Mouse (Mus musculus) heart, embryonic 15.5 days (tissue): ENCODE measurements around the gene Fkbp15. TPM values are rescaled to one million over a fixed set of nuclear protein-coding genes. Genes with fewer than 3 reads are reported as not detected.
A peak's percentile ranks its signal among the peaks of the same experiment; 100 is the strongest.

ENCODE experiments used
- ATAC-seq: fragments of 200-750 bp; cut with Nextera tagmentation; replicated peaks from 2 replicates; pipeline ENCODE4 v1.8.0; 2017; ENCODE audit warnings: low read depth, moderate TSS enrichment; ENCODE audit not compliant: insufficient number of reproducible peaks, insufficient read depth, low FRiP score
- H3K27ac ChIP-seq: fragments of 300-500 bp; sonication (generic); 2 replicates; pipeline ENCODE4 v1.5.1; 2015; ENCODE audit warnings: mild to moderate bottlenecking, inconsistent platforms
- H3K27me3 ChIP-seq: fragments of 300-500 bp; sonication (generic); 2 replicates; pipeline ENCODE4 v1.6.1; 2015; ENCODE audit warnings: inconsistent platforms
- H3K36me3 ChIP-seq: fragments of 300-500 bp; sonication (generic); 2 replicates; pipeline ENCODE4 v1.6.1; 2015; ENCODE audit warnings: mild to moderate bottlenecking, inconsistent platforms
- H3K4me1 ChIP-seq: fragments of 300-500 bp; sonication (generic); replicated peaks from 2 replicates; pipeline ENCODE4 v1.6.1; 2015; ENCODE audit warnings: inconsistent platforms
- H3K4me2 ChIP-seq: fragments of 300-500 bp; sonication (generic); 2 replicates; pipeline ENCODE4 v1.6.1; 2015; ENCODE audit warnings: inconsistent platforms, mild to moderate bottlenecking, moderate library complexity
- H3K4me3 ChIP-seq: fragments of 300-500 bp; sonication (generic); 2 replicates; pipeline ENCODE4 v1.5.1; 2015; ENCODE audit warnings: mild to moderate bottlenecking, inconsistent platforms
- H3K9ac ChIP-seq: fragments of 300-500 bp; sonication (generic); 2 replicates; pipeline ENCODE4 v1.6.1; 2015; ENCODE audit warnings: mild to moderate bottlenecking, inconsistent platforms
- H3K9me3 ChIP-seq: fragments of 300-500 bp; sonication (generic); replicated peaks from 2 replicates; pipeline ENCODE4 v1.6.1; 2016; ENCODE audit warnings: inconsistent platforms
- WGBS: fragments of 180-500 bp; shearing (Covaris S2); methylation state at CpG from one replicate; pipeline ENCODE4 v1.1.7; 2015; ENCODE audit warnings: mixed read lengths; 5-methylcytosine and 5-hydroxymethylcytosine counted together
- polyA plus RNA-seq: library from polyadenylated mRNA; unstranded; fragments of >200 nt; fragmentation: Nextera tagmentation; extraction: Ambion mirVana; gene quantifications from 2 replicates; pipeline ENCODE4 v1.2.1, GENCODE M21; 2015

Gene Fkbp15
- polyA plus RNA-seq, 1 experiment from 2014 or later, result 15.2 TPM

DNA sequence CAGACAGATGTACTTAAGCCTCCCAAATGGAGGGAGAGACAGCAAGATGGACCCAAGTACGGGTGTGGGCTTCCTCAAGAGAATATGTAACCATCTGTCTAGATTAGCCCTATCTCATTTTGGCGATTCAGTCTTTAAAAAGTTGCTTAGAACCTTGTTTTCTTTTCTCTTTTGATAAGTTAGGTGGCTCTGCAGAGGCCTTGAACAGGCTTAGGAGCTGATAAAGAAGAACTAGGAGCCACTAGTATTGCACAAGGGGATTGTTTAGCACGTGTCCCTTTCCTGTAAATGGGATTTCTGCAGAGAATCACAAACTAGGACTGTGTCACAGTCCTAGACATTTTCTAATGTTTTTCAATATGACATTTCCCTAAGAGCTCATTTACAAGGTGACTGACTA, 8.7 kb upstream of the Fkbp15 start:
- no peak overlapping the region for H3K27ac ChIP-seq
- no peak for ATAC-seq
- no peak overlapping the region for H3K4me3 ChIP-seq
- H3K9me3 ChIP-seq, result no peaks in the 10 kb centered on the region
- 27% methylated on average over 3 of the region's 3 CpGs for WGBS
- no peak overlapping the region for H3K4me2 ChIP-seq
- H3K4me1 ChIP-seq, result peaks cover 29% of the 10 kb centered on the region
- no peaks in the 10 kb centered on the region for H3K36me3 ChIP-seq
- H3K27me3 ChIP-seq, result no peaks in the 10 kb centered on the region
- H3K9ac ChIP-seq, result no peak overlapping the region

DNA sequence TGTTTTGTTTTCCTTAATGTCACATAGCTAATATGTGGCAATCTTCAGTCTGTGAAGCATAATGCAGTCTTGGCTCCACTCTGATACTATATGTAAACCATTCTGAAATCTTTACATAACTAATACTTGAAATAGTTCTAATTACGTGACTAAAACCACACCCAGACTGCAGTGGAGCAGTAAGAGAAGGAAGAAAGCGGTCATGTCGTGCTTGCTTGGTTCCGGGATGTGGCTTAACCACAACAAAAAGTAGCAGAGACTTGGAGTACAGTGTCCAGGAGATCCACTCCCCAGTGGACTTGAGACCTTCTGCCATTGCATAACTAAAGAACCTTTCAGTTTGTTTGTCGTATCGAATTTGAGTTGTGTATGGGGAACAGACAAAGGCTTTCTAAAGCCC, 7.2 kb upstream of the Fkbp15 start:
- Histone ChIP-seq H3K36me3 (no peaks in the 10 kb centered on the region), H3K27me3 (no peaks in the 10 kb centered on the region), H3K27ac (no peak overlapping the region), H3K9me3 (no peaks in the 10 kb centered on the region), H3K9ac (no peak overlapping the region), H3K4me2 (no peak overlapping the region), H3K4me1 (peaks cover 25% of the 10 kb centered on the region), H3K4me3 (no peak overlapping the region)
- WGBS, result 86% methylated on average over 6 of the region's 6 CpGs
- no peak for ATAC-seq

DNA sequence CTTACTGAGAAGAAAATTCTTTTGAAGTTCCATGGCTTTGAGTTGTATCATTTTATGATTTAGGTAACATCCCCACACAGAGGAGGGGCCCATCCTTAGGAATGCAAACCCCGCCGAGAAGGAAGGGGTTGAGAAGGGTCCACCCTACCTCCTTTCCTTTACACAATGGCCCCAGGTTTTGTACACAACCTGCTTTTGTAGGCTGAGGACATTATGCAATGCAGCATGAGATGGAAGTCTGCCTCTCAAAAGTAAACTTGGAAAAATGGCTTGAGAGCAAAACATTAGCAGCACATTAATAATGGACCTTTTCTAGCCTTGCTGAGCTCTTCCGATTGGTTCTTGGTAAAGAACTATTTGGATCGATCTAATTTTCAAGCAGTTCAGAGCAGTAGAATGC, 5.9 kb upstream of the Fkbp15 start:
- no peak for ATAC-seq
- H3K4me3 ChIP-seq, result no peak overlapping the region
- no peaks in the 10 kb centered on the region for H3K27me3 ChIP-seq
- no peaks in the 10 kb centered on the region for H3K9me3 ChIP-seq
- no peak overlapping the region for H3K27ac ChIP-seq
- peaks cover 25% of the 10 kb centered on the region for H3K4me1 ChIP-seq
- H3K4me2 ChIP-seq, result no peak overlapping the region
- whole genome bisulfite sequencing, result 77% methylated on average over 4 of the region's 4 CpGs
- no peak overlapping the region for H3K9ac ChIP-seq
- no peaks in the 10 kb centered on the region for H3K36me3 ChIP-seq

DNA sequence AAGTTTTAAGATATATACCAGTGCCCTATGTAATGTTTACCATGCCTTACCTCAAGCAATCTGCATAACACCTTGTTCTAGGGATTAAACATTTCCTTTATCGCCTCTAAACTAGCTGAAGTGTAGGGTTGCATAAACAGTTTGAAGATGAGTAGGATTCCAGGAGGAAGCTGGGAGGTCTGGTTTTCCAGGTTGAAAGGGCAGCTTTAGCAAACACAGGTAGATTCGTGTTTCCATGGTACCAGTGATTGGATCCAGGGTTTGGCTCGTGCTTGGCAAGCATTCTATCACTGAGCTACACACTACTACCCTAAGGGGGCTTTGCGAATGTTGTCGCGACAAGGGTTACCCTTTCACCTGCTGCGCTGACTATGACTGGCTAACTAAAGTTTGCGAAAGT, 4.0 kb upstream of the Fkbp15 start:
- no peak overlapping the region for H3K27ac ChIP-seq
- no peak overlapping the region for H3K4me3 ChIP-seq
- 85% methylated on average over 8 of the region's 8 CpGs for WGBS
- H3K9me3 ChIP-seq, result no peaks in the 10 kb centered on the region
- peaks cover 20% of the 10 kb centered on the region for H3K4me1 ChIP-seq
- no peaks in the 10 kb centered on the region for H3K36me3 ChIP-seq
- no peak overlapping the region for H3K9ac ChIP-seq
- H3K27me3 ChIP-seq, result no peaks in the 10 kb centered on the region
- H3K4me2 ChIP-seq, result no peak overlapping the region
- no peak for ATAC-seq

DNA sequence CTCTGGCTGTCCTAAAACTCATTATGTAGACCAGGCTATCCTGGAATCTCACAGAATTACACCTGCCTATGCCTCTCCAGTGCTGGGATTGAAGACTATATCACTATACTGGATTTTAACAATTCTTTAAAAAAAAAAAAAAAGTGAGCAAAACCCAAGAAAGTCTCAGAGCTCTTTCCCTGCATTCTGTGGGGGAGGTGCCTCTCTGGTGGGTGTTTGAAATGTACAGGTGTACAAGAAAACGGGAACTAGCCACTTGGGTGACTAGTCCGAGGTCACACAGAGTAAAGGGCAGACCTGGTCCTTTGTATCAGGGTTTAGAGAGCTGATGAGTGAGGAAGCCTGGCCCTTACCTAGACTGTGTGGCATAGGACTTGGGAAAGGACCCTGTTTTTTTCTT, 2.1 kb upstream of the Fkbp15 start:
- 74% methylated on average over 2 of the region's 2 CpGs for WGBS

DNA sequence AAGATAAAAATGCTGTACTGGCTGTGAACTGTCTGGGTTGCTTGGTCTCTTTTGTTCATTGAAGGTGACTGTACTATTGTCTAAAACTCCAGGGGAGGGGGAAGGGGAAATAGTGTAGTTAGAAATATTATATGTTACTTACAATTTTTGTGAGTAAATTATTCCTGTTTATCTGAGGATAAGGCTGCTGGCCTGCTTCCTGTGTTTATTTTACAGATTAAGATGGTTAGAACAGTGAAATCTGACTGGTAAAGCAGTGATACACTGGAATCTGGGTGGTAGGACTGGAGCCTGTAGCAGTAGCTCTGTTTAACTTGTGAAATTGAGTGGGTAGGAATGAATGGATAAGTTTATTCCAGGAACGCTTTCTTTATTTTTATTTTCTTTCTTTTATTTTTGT, 1.6 kb upstream of the Fkbp15 start:
- H3K4me3 ChIP-seq, result peak overlapping the region; percentile 70
- no peak for ATAC-seq
- 84% methylated on average over 1 of the region's 1 CpGs for WGBS
- H3K4me1 ChIP-seq, result peaks cover 17% of the 10 kb centered on the region
- no peaks in the 10 kb centered on the region for H3K9me3 ChIP-seq
- H3K9ac ChIP-seq, result peak overlapping the region; percentile 68; the same call in 1 of the 2 replicates
- 0 out of 2 replicates have a peak overlapping the region, but pooled peaks have one; percentile 17 for H3K27ac ChIP-seq
- H3K4me2 ChIP-seq, result peak overlapping the region; percentile 66
- no peaks in the 10 kb centered on the region for H3K27me3 ChIP-seq
- H3K36me3 ChIP-seq, result no peaks in the 10 kb centered on the region

More for the DNA sequence above, 2.1 kb upstream of the Fkbp15 start:
- no peak overlapping the region for H3K4me2 ChIP-seq
- H3K27me3 ChIP-seq, result no peaks in the 10 kb centered on the region
- no peak for ATAC-seq
- H3K4me1 ChIP-seq, result peaks cover 17% of the 10 kb centered on the region
- no peaks in the 10 kb centered on the region for H3K36me3 ChIP-seq
- no peak overlapping the region for H3K4me3 ChIP-seq
- H3K9ac ChIP-seq, result no peak overlapping the region
- H3K9me3 ChIP-seq, result no peaks in the 10 kb centered on the region
- no peak overlapping the region for H3K27ac ChIP-seq

DNA sequence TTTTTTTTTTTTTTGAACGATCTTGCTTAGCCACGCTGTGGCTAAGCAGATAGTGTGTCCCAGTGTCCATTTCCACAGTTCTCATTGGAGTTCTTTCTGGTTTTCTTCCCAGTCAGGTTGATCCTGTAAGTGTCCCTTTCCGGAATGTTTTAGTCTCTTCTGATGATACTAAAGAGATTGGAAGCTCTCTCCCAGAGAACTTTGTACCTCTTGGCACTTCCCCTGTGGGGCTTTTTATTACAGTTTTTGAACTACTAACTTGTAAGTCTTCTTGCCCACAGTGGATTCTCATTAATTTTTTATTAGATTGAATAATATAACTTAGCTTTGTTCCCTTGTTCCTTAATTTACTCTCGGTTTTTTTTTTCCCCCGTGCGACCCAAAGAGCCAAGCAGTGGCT, 1.2 kb upstream of the Fkbp15 start:
- ATAC-seq, result no peak
- Histone ChIP-seq H3K4me2 (peak overlapping the region; percentile 66), H3K9me3 (no peaks in the 10 kb centered on the region), H3K4me1 (peaks cover 17% of the 10 kb centered on the region), H3K4me3 (peak overlapping the region; percentile 70), H3K9ac (peak overlapping the region; percentile 68), H3K27me3 (no peaks in the 10 kb centered on the region), H3K27ac (0 out of 2 replicates have a peak overlapping the region, but pooled peaks have one; percentile 81), H3K36me3 (no peaks in the 10 kb centered on the region)
- WGBS, result 15% methylated on average over 6 of the region's 6 CpGs

DNA sequence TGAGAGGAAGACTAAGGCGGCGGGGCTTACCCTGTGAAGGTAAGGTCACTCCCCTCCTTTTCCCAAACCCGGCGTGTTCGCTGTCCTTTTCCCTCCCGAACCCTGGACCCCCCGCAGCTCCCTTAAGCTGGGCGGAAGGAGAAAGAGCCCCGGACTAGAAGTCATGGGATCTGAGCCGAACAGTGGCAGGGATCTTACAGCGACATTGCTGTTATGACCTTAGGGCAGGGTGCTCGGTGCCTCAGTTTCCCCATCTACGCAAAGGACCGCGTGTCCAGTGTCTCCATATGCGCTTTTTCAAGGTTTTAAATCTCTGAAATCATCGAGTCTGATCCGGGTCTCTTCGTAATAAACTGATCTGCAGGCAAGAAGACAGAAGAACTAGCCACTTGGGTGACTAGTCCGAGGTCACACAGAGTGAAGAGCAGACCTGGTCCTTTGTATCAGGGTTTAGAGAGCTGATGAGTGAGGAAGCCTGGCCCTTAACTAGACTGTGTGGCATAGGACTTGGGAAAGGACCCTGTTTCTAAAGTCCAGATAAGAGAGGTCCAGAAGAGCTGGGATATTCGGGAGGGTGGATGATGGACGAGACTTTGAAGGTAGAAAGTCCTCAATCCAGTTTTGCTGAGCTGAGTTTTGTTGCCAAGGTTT, 582 bp upstream of the Fkbp15 start:
- no peak; the same call in 1 of the 2 replicates for ATAC-seq
- Histone ChIP-seq H3K9me3 (no peaks in the 10 kb centered on the region), H3K4me1 (peaks cover 17% of the 10 kb centered on the region), H3K27ac (peak overlapping the region; percentile 81), H3K4me2 (peak overlapping the region; percentile 66), H3K36me3 (no peaks in the 10 kb centered on the region), H3K4me3 (peak overlapping the region; percentile 70), H3K27me3 (no peaks in the 10 kb centered on the region), H3K9ac (peak overlapping the region; percentile 68)
- 0% methylated on average over 22 of the region's 22 CpGs for WGBS

DNA sequence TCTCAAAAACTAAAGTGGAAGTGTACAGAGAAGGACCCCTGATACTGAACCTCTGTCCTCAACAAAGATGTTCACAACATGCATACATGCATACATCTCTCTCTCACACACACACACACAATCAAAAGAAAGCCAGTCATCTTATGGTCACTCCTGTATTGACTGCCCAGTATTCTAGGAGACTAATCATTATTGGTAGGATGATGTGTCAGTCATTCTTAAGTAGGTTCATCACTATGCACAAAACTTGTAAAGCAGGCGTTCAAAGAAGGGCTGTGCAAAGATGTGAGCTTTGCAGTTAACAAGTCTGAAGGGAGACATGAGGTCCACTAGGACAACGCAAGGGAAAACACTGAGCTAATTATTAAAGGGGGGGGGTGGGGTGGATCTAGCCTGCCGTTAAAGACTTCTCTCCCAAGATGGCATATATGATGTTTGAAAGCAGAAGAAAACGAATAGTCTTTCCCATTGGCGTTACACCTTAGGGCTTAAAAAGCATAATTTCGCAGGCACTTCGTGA, 1.0 kb downstream of the Fkbp15 start:
- peaks cover 17% of the 10 kb centered on the region for H3K4me1 ChIP-seq
- H3K27me3 ChIP-seq, result no peaks in the 10 kb centered on the region
- H3K4me2 ChIP-seq, result peak overlapping the region; percentile 70
- 41% methylated on average over 7 of the region's 7 CpGs for WGBS
- peak overlapping the region; percentile 75 for H3K9ac ChIP-seq
- H3K36me3 ChIP-seq, result no peaks in the 10 kb centered on the region
- H3K27ac ChIP-seq, result no peak overlapping the region
- ATAC-seq, result no peak
- H3K4me3 ChIP-seq, result peak overlapping the region; percentile 70
- H3K9me3 ChIP-seq, result no peaks in the 10 kb centered on the region

DNA sequence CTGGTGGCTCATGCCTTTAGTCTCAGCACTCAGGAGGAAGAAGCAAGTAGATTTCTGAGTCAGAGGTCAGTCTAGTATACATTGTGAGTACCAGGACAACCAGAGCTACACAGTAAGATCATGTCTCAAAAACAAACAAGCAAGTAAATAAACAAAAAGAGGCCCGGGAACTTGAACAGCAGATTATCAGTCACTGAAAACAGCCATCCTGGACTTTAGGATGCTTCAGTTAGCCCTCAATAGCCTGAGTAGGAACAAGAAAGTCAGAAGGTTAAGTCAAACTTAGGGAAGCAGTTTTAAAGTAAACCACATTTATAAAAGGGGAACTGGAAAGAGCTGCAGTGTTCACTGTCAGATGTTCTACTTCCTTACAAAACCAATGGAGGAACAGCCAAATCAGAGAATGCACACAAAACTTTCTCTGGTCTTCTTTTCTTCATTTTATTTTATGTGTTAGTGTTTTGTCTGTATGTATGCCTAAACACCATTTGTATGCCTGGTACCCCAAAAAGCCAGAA, 2.7 kb downstream of the Fkbp15 start:
- H3K4me3 ChIP-seq, result no peak overlapping the region
- no peak for ATAC-seq
- 75% methylated on average over 1 of the region's 1 CpGs for WGBS
- H3K4me1 ChIP-seq, result peaks cover 17% of the 10 kb centered on the region
- no peaks in the 10 kb centered on the region for H3K9me3 ChIP-seq
- no peak overlapping the region for H3K4me2 ChIP-seq
- no peak overlapping the region for H3K27ac ChIP-seq
- H3K27me3 ChIP-seq, result no peaks in the 10 kb centered on the region
- H3K9ac ChIP-seq, result no peak overlapping the region
- no peaks in the 10 kb centered on the region for H3K36me3 ChIP-seq

DNA sequence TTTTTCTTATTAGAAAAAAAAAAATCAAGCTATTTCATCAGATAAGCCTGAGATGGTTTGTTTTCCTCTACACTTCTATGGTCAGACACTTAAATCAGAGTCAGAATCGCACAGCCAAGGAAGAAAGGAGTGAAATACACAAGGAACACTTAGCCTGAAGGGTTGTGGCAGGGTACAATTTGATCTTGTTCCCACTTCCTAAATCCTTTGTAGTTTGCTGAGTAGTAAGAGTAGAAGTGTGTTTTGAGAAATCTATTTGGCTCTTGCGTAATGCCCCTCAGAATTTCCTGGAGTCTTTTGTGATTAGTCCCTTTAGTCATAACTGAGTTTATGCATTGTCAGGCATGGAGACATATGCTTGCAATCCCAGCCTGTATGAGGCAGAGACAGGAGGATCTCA, 11.0 kb downstream of the Fkbp15 start:
- Histone ChIP-seq H3K4me2 (no peak overlapping the region), H3K27ac (no peak overlapping the region), H3K9me3 (no peaks in the 10 kb centered on the region), H3K27me3 (no peaks in the 10 kb centered on the region), H3K9ac (no peak overlapping the region), H3K4me1 (peaks cover 3% of the 10 kb centered on the region; the same call in 1 of the 2 replicates), H3K4me3 (no peak overlapping the region), H3K36me3 (peaks cover 27% of the 10 kb centered on the region; the same call in 1 of the 2 replicates)
- no peak for ATAC-seq
- WGBS, result 87% methylated on average over 2 of the region's 2 CpGs

DNA sequence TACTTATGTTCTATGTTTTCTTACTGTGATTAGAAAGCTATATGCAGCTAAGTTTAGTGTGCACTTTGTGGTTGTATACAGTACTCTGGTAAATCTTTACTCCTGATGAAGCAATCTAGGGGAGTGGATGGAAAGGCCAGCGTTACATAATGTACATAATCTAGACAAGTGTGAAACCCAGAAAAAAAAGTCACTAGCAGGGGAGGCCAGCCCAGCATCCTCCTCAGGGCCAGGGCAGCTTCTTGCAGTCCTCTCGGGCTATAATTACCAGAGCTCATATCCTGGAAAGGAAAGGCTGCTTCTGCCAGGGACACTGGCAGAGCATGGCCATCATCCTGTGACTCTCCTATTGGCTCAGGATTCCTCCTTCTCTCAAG, 12.0 kb downstream of the Fkbp15 start:
- Histone ChIP-seq H3K4me2 (no peak overlapping the region), H3K9me3 (no peaks in the 10 kb centered on the region), H3K9ac (no peak overlapping the region), H3K36me3 (peaks cover 30% of the 10 kb centered on the region), H3K27me3 (no peaks in the 10 kb centered on the region), H3K27ac (peak overlapping the region; percentile 70), H3K4me1 (peaks cover 3% of the 10 kb centered on the region; the same call in 1 of the 2 replicates), H3K4me3 (no peak overlapping the region)
- no peak for ATAC-seq
- 33% methylated on average over 2 of the region's 2 CpGs for WGBS
